Mouse (Mus musculus) forebrain, postnatal 0 days (tissue): ENCODE data around the gene Olfr1340. TPM values are rescaled to one million over a fixed set of nuclear protein-coding genes. Genes with fewer than 3 reads are reported as not detected.

ENCODE experiments used
- ATAC-seq: fragments of 200-750 bp; cut with Nextera tagmentation; 2 replicates; pipeline ENCODE4 v1.8.0; 2017; ENCODE audit warnings: mild to moderate bottlenecking, moderate library complexity
- DNase-seq: peaks from one replicate; pipeline ENCODE4 v3.0.0-alpha.2; 2015
- H3K27ac ChIP-seq: fragments of 300-500 bp; sonication (generic); 2 replicates; pipeline ENCODE4 v1.5.1; 2014; ENCODE audit warnings: low read depth, mild to moderate bottlenecking, antibody characterized with exemption, low read length, moderate library complexity, mixed read lengths
- H3K27me3 ChIP-seq: fragments of 300-500 bp; sonication (generic); 2 replicates; pipeline ENCODE4 v1.6.1; 2014; ENCODE audit warnings: mild to moderate bottlenecking, low read length, mixed read lengths; ENCODE audit not compliant: insufficient read depth
- H3K36me3 ChIP-seq: fragments of 300-500 bp; sonication (generic); 2 replicates; pipeline ENCODE4 v1.6.1; 2014; ENCODE audit warnings: mild to moderate bottlenecking, moderate library complexity; ENCODE audit not compliant: insufficient read depth
- H3K4me1 ChIP-seq: fragments of 300-500 bp; sonication (generic); 2 replicates; pipeline ENCODE4 v1.6.1; 2014; ENCODE audit warnings: antibody characterized with exemption; ENCODE audit not compliant: insufficient read depth
- H3K4me2 ChIP-seq: fragments of 300-500 bp; sonication (generic); 2 replicates; pipeline ENCODE4 v1.6.1; 2014; ENCODE audit warnings: low read depth, mild to moderate bottlenecking, moderate library complexity
- H3K4me3 ChIP-seq: fragments of 300-500 bp; sonication (generic); 2 replicates; pipeline ENCODE4 v1.5.1; 2014; ENCODE audit warnings: low read depth, low read length, mixed read lengths
- H3K9ac ChIP-seq: fragments of 300-500 bp; sonication (generic); 2 replicates; pipeline ENCODE4 v1.6.1; 2014; ENCODE audit warnings: mild to moderate bottlenecking
- H3K9me3 ChIP-seq: fragments of 300-500 bp; sonication (generic); 2 replicates; pipeline ENCODE4 v1.6.1; 2016; ENCODE audit warnings: low read length
- CTCF ChIP-seq: sonication (generic); IDR thresholded peaks from 2 replicates; pipeline ENCODE4 v1.5.1; 2016; ENCODE audit warnings: antibody characterized with exemption, control low read depth, low read depth
- whole genome bisulfite sequencing: fragments of 180-500 bp; shearing (Covaris S2); extraction: QIAGEN DNeasy Blood & Tissue Kit; methylation state at CpG from one replicate; pipeline ENCODE4 v1.1.7; 2014; 5-methylcytosine and 5-hydroxymethylcytosine counted together
- polyA plus RNA-seq: library from polyadenylated mRNA; unstranded; fragments of >200 nt; fragmentation: Nextera tagmentation; extraction: Ambion mirVana; gene quantifications from 2 replicates; pipeline ENCODE4 v1.2.1, GENCODE M21; 2015
- total RNA-seq: library from RNA; depleted of rRNA; stranded (reverse); fragments of >200 nt; gene quantifications from 2 replicates; pipeline ENCODE4 v1.2.3, GENCODE M21; 2014; rRNA removed

Olfr1340 gene
- total RNA-seq (not detected in 2 replicates), polyA plus RNA-seq (0.10 TPM in 1 of 2 replicates, not detected in the other)

DNA sequence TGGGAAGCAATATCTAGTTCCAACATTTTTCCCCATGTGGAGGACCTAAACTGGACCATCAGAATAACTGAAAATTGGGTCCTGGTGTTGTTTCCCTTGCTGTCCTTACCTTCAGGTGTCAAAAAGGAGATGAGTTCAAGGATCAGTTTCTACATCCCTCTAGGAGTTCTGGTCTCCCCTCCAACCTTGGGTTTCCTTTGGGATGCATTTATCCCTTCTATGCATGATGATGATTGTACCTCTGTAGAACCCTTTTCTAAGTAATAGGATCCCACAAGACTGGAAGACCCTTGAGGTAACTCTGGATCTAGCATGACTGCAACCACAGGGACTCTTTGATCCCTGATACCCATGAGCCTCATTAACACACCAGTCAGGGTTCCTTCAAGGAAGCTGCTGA is at the start of gene Olfr1340:
Gene Olfr1340 (plus strand): TSS at position 301 of the 400 bp plus-strand sequence.
- Histone ChIP-seq H3K27me3 (no peaks in the 10 kb centered on the region), H3K4me2 (no peak within 1 kb of the TSS), H3K9ac (no peak within 1 kb of the TSS), H3K4me3 (no peak within 1 kb of the TSS), H3K9me3 (no peaks in the 10 kb centered on the region), H3K4me1 (no peaks in the 10 kb centered on the region), H3K27ac (no peak within 1 kb of the TSS), H3K36me3 (no peaks in the 10 kb centered on the region)
- DNase-seq: no peak
- no peak for ATAC-seq
- TF ChIP-seq CTCF: no peak

DNA sequence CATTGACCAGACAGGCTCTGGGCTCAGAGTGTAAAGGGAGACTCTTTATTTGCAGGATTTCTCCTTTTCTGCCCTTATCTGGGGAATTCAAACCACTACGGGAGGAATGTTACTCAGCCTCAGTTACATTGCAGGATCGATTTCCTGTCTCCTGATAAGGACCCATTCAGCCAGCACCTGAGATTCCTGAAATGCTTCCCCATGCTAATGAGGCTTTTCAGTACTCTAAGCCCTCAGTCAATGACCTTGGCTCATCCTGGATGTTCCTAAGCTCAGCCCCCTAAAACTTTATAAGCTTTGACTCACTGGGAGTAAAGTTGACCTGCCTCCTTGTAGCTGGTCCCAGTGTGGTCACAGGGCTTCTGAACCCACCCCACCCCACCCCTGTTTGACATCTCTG is 32.9 kb upstream of the Olfr1340 start:
- Histone ChIP-seq H3K27me3 (no peaks in the 10 kb centered on the region), H3K27ac (no peak overlapping the region), H3K4me1 (no peaks in the 10 kb centered on the region), H3K36me3 (no peaks in the 10 kb centered on the region), H3K4me2 (no peak overlapping the region), H3K9ac (no peak overlapping the region), H3K4me3 (no peak overlapping the region), H3K9me3 (no peaks in the 10 kb centered on the region)
- TF ChIP-seq CTCF: no peak
- DNase-seq (no peak), ATAC-seq (no peak)
- 83% methylated on average over 2 of the region's 2 CpGs for WGBS

DNA sequence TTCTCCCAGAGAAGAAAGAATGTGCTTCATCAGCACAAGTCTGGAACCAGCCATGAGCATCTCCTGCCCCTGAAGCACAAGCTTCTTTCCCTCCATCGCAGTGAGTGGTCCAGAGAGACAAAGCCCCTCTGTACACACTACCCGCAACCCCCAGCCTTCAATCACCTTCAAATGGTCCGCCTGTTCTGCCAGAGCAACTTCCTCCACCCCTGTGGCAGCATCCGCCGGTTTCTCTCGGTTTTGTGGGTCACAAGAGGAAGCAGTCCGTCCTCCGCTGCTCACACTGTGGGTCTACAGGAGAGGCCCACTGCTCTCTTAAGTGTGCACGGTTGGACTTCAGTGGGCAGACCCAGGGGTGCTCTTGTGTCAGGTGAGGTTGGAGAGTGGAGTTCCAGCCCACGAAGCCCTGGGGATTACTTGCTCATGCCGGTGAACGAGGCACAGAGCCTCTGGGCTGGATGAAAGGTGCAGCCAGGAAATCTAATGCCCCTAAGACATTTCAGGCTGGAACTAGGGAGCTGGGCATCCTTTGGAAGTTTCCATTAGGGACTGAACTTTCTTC is 27.4 kb upstream of the Olfr1340 start, which contains the start of gene Olfr1342:
Gene Olfr1342 (minus strand): TSS at position 345 of the 562 bp plus-strand sequence.
- Histone ChIP-seq H3K27me3 (no peaks in the 10 kb centered on the region), H3K27ac (no peak within 1 kb of the TSS), H3K9me3 (no peaks in the 10 kb centered on the region), H3K4me1 (no peaks in the 10 kb centered on the region), H3K36me3 (no peaks in the 10 kb centered on the region), H3K9ac (no peak within 1 kb of the TSS), H3K4me2 (no peak within 1 kb of the TSS), H3K4me3 (no peak within 1 kb of the TSS)
- WGBS: 49% methylated on average over 12 of the region's 12 CpGs
- no peak for TF ChIP-seq CTCF
- DNase-seq (no peak), ATAC-seq (no peak)

- H3K9ac ChIP-seq: no peak overlapping the region
- H3K4me2 ChIP-seq: no peak overlapping the region
- H3K36me3 ChIP-seq: no peaks in the 10 kb centered on the region
- H3K4me3 ChIP-seq: no peak overlapping the region
- TF ChIP-seq CTCF: no peak
- no peaks in the 10 kb centered on the region for H3K4me1 ChIP-seq
- DNase-seq: no peak
- no peaks in the 10 kb centered on the region for H3K9me3 ChIP-seq
- WGBS: 25% methylated on average over 2 of the region's 2 CpGs
- no peak overlapping the region for H3K27ac ChIP-seq
- H3K27me3 ChIP-seq: no peaks in the 10 kb centered on the region
- ATAC-seq: no peak
Observed at GRCm38 (mm10) chr4:118693812-118694211, 26.1 kb upstream of the Olfr1340 start.

GRCm38 (mm10) chr4:118703223-118703622 is 16.7 kb upstream of the Olfr1340 start, which contains the start of gene Olfr1341:
TSS of gene Olfr1341 (plus strand) at chr4:118703523.
- ATAC-seq: no peak
- WGBS: 76% methylated on average over 3 of the region's 3 CpGs
- H3K27me3 ChIP-seq: no peaks in the 10 kb centered on the region
- H3K4me2 ChIP-seq: no peak within 1 kb of the TSS
- TF ChIP-seq CTCF: no peak
- H3K27ac ChIP-seq: no peak within 1 kb of the TSS
- no peak for DNase-seq
- H3K36me3 ChIP-seq: no peaks in the 10 kb centered on the region
- no peaks in the 10 kb centered on the region for H3K4me1 ChIP-seq
- H3K9ac ChIP-seq: no peak within 1 kb of the TSS
- H3K9me3 ChIP-seq: no peaks in the 10 kb centered on the region
- no peak within 1 kb of the TSS for H3K4me3 ChIP-seq

- Histone ChIP-seq H3K9me3 (no peaks in the 10 kb centered on the region), H3K9ac (no peak overlapping the region), H3K36me3 (no peaks in the 10 kb centered on the region), H3K4me1 (no peaks in the 10 kb centered on the region), H3K27me3 (no peaks in the 10 kb centered on the region), H3K4me3 (no peak overlapping the region), H3K27ac (no peak overlapping the region), H3K4me2 (no peak overlapping the region)
- no peak for TF ChIP-seq CTCF
- DNase-seq (no peak), ATAC-seq (no peak)
- 86% methylated on average over 5 of the region's 5 CpGs for WGBS
Observed at GRCm38 (mm10) chr4:118708086-118708485, 11.9 kb upstream of the Olfr1340 start.

GRCm38 (mm10) chr4:118711656-118712055 is 8.3 kb upstream of the Olfr1340 start:
- no peaks in the 10 kb centered on the region for H3K27me3 ChIP-seq
- DNase-seq (no peak), ATAC-seq (no peak)
- H3K9me3 ChIP-seq: no peaks in the 10 kb centered on the region
- TF ChIP-seq CTCF: no peak
- H3K27ac ChIP-seq: no peak overlapping the region
- no peak overlapping the region for H3K9ac ChIP-seq
- 4% methylated on average over 1 of the region's 1 CpGs for WGBS
- H3K4me1 ChIP-seq: no peaks in the 10 kb centered on the region
- H3K4me3 ChIP-seq: no peak overlapping the region
- H3K36me3 ChIP-seq: no peaks in the 10 kb centered on the region
- H3K4me2 ChIP-seq: no peak overlapping the region
